Mouse (Mus musculus) Muller cell, postnatal 12 days (primary cell): ENCODE results near the gene Zfyve27.

Source experiments
- DNase-seq: peaks from one replicate; pipeline ENCODE4 v3.0.0-alpha.2; 2015; ENCODE audit errors: inconsistent ontology term

The Zfyve27 gene

GRCm38 (mm10) chr19:42142757-42143156 is 21.0 kb upstream of the Zfyve27 start:
- no peak for DNase-seq

- no peak for DNase-seq
Observed at GRCm38 (mm10) chr19:42144067-42144466, 19.7 kb upstream of the Zfyve27 start.

GRCm38 (mm10) chr19:42144541-42145167 is 19.1 kb upstream of the Zfyve27 start:
- peak; percentile 72 for DNase-seq

- DNase-seq, result no peak
Observed at GRCm38 (mm10) chr19:42145210-42145609, 18.5 kb upstream of the Zfyve27 start.

- DNase-seq, result no peak
Observed at GRCm38 (mm10) chr19:42145731-42146130, 18.0 kb upstream of the Zfyve27 start.

GRCm38 (mm10) chr19:42146276-42147010 is 17.3 kb upstream of the Zfyve27 start:
- no peak for DNase-seq

- DNase-seq, result peak; percentile 69
Observed at GRCm38 (mm10) chr19:42147170-42147768, 16.5 kb upstream of the Zfyve27 start, which contains the start of gene Marveld1. Marveld1 (plus strand) TSS chr19:42147400.

- peak; percentile 69 for DNase-seq
Observed at GRCm38 (mm10) chr19:42147769-42148568, 15.8 kb upstream of the Zfyve27 start.

GRCm38 (mm10) chr19:42148569-42148860 is 15.2 kb upstream of the Zfyve27 start:
- no peak for DNase-seq

- DNase-seq, result peak; percentile 82
Observed at GRCm38 (mm10) chr19:42151990-42152389, 11.8 kb upstream of the Zfyve27 start.

- no peak for DNase-seq
Observed at GRCm38 (mm10) chr19:42157493-42158237, 6.1 kb upstream of the Zfyve27 start.

- DNase-seq, result no peak
Observed at GRCm38 (mm10) chr19:42158246-42159017, 5.3 kb upstream of the Zfyve27 start.

GRCm38 (mm10) chr19:42164188-42164587 is 437 bp downstream of the Zfyve27 start:
- DNase-seq, result peak; percentile 17

GRCm38 (mm10) chr19:42166130-42166529 is 2.4 kb downstream of the Zfyve27 start:
- peak; percentile 86 for DNase-seq

- peak; percentile 27 for DNase-seq
Observed at GRCm38 (mm10) chr19:42166766-42167165, 3.0 kb downstream of the Zfyve27 start.

- DNase-seq, result no peak
Observed at GRCm38 (mm10) chr19:42167489-42167888, 3.7 kb downstream of the Zfyve27 start.

GRCm38 (mm10) chr19:42169322-42169975 is 5.7 kb downstream of the Zfyve27 start:
- DNase-seq, result no peak

- DNase-seq, result peak; percentile 95
Observed at GRCm38 (mm10) chr19:42170025-42170969, 6.5 kb downstream of the Zfyve27 start.

- DNase-seq, result no peak
Observed at GRCm38 (mm10) chr19:42176841-42177240, 13.1 kb downstream of the Zfyve27 start.
